Mouse (Mus musculus) megakaryocyte, embryonic 14.5 days (primary cell): ENCODE results near the gene Ehd1.

Source experiments
- FLI1 ChIP-seq: IDR thresholded peaks from 2 replicates; pipeline ENCODE4 v1.6.1; 2012; ENCODE audit warnings: low read length, inconsistent platforms, mixed read lengths
- GATA1 ChIP-seq: IDR thresholded peaks from 3 replicates; pipeline ENCODE4 v1.6.1; 2012; ENCODE audit warnings: mixed read lengths, low read length, inconsistent platforms, borderline replicate concordance

DNA sequence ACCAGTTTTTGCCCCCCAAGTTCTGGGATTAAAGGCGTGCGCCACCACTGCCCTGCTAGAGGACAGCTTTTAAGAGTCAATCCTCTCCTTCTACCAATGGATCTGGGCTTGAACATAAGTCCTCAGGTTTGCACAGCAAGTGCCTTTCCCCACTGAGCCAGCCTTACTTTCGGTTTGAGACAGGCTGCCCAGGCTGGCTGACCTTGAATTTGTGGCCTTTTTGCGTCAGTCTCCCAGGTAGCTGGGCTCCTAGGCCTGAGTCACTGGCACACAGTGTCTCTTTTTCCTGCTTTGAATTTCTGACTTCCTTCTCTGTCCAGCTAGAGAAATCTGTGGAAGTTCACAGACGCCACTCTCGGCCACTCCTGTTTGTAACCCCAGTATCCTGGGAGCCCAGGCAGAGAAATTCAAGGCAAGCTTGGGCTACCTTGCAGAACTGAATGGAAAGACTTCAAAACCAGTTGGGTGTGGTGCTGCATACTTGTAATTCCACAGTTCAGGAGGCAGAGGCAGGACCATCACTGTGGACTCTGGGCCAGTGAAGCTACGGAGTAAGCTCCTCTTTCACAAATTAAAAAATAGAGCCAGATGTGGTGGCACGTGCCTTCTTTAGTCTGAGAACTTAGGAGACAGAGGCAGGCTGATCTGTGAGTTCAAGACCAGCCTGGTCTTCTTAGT lies 6.6 kb upstream of the Ehd1 start:
- TF ChIP-seq GATA1 (no peak), FLI1 (no peak)
